Mouse (Mus musculus): Measurements from ENCODE around the gene Prss16.

GRCm38 (mm10) chr13:22045311-22045710, 35.8 kb upstream of the Prss16 start:
- TF ChIP-seq FLI1 (IDR thresholded peaks at IDR 0.05; ENCODE audit: low read length), result no peak
- no peak for TF ChIP-seq GATA1 (IDR thresholded peaks at IDR 0.05; ENCODE audit: borderline replicate concordance, low read length)

All from megakaryocyte, embryonic 14.5 days (primary cell).